Mouse (Mus musculus) layer of hippocampus, adult 11-12 months (tissue): ENCODE measurements around the gene Loxl3.

Source experiments
- DNase-seq: peaks from one replicate; pipeline ENCODE4 v3.0.0; 2022; ENCODE audit warnings: low spot score

The Loxl3 gene

DNA sequence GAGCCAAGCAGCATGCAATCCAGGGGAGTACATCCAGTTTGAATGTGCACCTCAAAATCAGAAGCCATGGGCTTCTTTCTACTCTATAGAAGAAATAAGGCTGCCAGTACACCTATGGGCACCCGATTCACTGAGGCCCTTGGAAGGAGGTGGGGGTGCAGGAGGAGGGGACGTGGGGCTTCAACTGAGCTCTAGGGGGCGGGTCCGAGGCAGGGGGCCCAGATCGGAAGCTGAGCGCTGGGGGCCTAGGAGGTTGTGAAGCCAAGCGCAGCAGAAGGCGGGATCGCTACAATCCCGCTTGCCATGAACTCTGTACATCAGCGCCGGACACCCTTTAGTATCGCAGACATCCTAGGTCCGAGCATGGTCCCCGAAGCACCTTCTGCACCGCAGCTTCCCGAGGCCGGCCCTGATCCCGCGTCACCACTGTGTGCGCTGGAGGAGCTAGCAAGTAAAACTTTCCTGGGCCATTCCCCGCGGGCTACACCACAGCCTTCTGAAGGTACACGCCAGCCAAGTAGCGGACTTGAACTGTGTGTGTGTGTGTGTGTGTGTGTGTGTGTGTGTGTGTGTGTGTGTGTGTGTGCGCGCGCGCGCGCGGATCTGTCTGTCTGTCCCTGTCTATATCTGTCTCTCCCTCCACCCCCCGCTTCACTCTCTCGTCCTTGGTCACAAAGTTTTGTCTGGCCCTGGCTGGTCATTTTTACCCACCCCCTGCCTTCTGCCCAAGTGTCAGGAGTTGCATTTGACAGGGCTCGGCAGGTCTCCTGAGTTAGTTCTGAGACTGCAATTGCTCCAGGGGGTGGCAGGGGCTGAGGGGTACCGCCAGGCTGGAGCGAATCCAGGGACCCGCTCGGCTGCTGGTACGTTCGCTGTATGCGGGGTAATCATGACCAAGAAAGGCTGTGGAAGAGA, 52.4 kb downstream of the Loxl3 start, which contains the start of gene Lbx2:
Gene Lbx2, plus strand, starts transcription at position 247 of the 915 bp plus-strand sequence.
- DNase-seq, result no peak

DNA sequence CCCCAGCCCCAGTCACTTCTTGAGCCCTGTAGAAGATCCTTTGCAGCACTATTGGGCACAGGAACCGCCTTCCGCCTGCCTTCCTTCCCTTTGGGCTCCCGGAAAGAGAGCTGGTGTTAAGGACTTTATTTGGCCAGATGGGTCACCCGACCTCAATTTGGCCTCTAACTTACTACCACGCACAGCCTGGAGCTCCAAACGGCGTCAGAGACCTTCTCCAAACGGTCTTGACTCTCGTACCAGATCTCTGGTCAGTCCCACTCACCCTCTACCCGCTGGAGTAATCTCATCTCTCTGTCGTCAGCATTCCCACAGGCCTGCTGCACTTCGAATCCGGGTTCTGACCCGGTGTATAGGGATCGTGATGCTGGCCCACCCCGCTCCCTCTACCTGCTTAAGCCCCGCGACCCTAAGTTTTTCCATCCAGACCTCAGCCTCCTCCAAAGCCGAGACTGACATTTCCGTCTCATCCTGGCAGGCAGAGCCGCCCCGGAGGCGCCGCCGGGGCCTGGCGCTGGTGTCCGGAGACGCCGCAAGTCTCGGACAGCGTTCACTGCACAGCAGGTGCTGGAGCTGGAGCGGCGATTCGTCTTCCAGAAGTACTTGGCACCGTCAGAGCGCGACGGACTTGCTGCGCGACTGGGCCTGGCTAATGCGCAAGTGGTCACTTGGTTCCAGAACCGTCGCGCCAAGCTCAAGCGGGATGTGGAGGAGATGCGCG, 53.4 kb downstream of the Loxl3 start:
- DNase-seq, result no peak

DNA sequence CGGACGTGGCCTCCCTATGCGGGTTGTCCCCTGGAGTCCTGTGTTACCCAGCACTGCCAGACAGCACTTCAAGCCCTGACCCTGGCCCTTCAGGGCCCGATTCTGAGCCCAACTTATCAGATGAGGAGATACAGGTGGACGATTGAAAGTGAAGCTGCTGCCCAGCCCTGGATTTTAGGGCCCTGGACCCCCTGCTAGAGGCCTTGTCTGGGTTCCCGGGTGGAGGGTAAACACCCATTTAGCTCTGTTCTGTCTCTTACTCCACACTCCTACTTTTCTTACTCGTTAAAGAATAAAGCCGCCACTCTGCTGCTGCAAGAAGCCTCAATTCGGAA, 53.9 kb downstream of the Loxl3 start:
- no peak for DNase-seq

GRCm38 (mm10) chr6:83092416-83093127, 58.6 kb downstream of the Loxl3 start:
- DNase-seq, result no peak

DNA sequence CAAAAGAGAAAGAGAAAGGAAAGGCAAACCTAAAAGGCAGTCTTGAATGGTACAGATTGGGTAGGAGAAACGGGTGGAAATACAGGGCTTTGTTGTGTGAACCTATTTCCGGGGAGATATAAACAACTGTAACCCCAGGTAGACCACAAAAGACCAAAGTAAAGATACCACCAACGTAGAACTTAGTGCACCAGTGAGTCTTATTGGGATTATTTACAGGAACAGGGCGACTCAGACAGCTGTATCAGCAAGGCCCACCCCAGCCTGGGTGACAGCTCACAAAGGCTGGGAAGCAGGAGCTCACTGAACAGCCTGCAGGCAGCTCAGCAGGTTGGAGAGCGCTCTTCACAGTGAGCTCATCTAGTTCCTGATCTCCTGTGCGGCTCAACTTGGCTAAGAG, 62.0 kb downstream of the Loxl3 start:
- DNase-seq, result no peak

DNA sequence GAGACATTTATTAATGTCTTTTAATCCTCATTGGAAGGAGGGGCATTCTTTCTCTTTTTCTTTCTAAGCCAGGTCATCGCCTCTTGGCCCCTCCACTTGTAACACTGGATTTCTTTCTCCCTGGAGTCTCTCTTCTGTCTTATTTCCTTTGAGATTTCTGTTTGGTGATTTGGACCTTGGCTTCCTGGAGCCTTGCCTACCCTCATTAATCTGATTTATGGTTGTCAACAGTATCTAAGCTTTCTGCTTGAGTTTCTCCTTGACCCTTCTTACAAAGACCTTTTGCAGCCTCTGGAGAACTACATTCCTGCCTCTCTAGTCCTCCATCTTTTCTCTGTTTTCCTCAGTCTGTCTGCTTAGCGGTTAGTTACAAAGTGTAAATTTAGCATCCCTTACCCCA, 64.4 kb downstream of the Loxl3 start:
- DNase-seq, result no peak

DNA sequence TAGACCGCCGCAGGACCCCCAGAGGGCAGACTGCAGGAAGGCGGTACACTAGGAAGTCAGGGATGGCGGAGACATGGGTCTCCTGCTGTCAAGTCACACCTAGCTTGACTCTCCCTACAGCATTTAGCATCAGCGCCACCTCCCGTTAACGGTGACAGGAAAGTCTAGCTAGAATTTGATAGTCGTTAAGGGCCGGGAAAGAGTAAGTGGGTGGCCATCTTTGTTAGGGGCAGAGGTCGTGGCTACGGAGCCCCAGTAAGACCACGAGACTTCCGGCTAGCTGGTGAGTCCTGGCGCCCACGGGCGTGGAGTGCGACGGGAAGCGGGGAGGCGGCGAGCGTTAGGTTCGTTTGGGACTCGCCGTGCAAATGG, 67.3 kb downstream of the Loxl3 start, which contains the start of the genes Ccdc142 and Gm42688:
Gene Ccdc142, plus strand, starts transcription at position 286 of the 372 bp plus-strand sequence.
Gene Gm42688, plus strand, starts transcription at position 302 of the 372 bp plus-strand sequence.
- peak; percentile 94 for DNase-seq

GRCm38 (mm10) chr6:83101688-83102556, 67.9 kb downstream of the Loxl3 start:
- no peak for DNase-seq
